Mouse (Mus musculus) lung, embryonic 14.5 days (tissue): ENCODE results near the gene Col1a2. TPM values are rescaled to one million over a fixed set of nuclear protein-coding genes. Genes with fewer than 3 reads are reported as not detected.

Experiments used
- ATAC-seq: fragments of 200-750 bp; cut with Nextera tagmentation; 2 replicates; pipeline ENCODE4 v1.8.0; 2017; ENCODE audit warnings: mild to moderate bottlenecking, moderate TSS enrichment, moderate library complexity; ENCODE audit not compliant: insufficient read depth
- DNase-seq: peaks from one replicate; pipeline ENCODE4 v3.0.0-alpha.2; 2015
- H3K27ac ChIP-seq: fragments of 300-500 bp; sonication (generic); 2 replicates; pipeline ENCODE4 v1.5.1; 2014; ENCODE audit warnings: low read depth, mild to moderate bottlenecking, moderate library complexity
- H3K27me3 ChIP-seq: fragments of 300-500 bp; sonication (generic); 2 replicates; pipeline ENCODE4 v1.6.1; 2014; ENCODE audit warnings: low read length, control low read depth; ENCODE audit not compliant: insufficient read depth
- H3K36me3 ChIP-seq: fragments of 300-500 bp; sonication (generic); 2 replicates; pipeline ENCODE4 v1.6.1; 2014; ENCODE audit warnings: control low read depth; ENCODE audit not compliant: insufficient read depth
- H3K4me1 ChIP-seq: fragments of 300-500 bp; sonication (generic); 2 replicates; pipeline ENCODE4 v1.6.1; 2014; ENCODE audit warnings: antibody characterized with exemption, control low read depth; ENCODE audit not compliant: insufficient read depth
- H3K4me2 ChIP-seq: fragments of 300-500 bp; sonication (generic); 2 replicates; pipeline ENCODE4 v1.6.1; 2014; ENCODE audit warnings: mild to moderate bottlenecking
- H3K4me3 ChIP-seq: fragments of 300-500 bp; sonication (generic); 2 replicates; pipeline ENCODE4 v1.5.1; 2014; ENCODE audit warnings: low read depth, low read length
- H3K9ac ChIP-seq: fragments of 300-500 bp; sonication (generic); 2 replicates; pipeline ENCODE4 v1.6.1; 2014
- H3K9me3 ChIP-seq: fragments of 300-500 bp; sonication (generic); 2 replicates; pipeline ENCODE4 v1.6.1; 2016; ENCODE audit warnings: low read depth, low read length, control low read depth
- CTCF ChIP-seq: IDR thresholded peaks from 2 replicates; pipeline ENCODE4 v1.5.1; 2016; ENCODE audit warnings: antibody characterized with exemption, low read depth
- WGBS: fragments of 180-500 bp; shearing (Covaris S2); extraction: QIAGEN DNeasy Blood & Tissue Kit; methylation state at CpG from one replicate; pipeline ENCODE4 v1.1.7; 2014; 5-methylcytosine and 5-hydroxymethylcytosine counted together
- polyA plus RNA-seq: library from polyadenylated mRNA; unstranded; fragments of >200 nt; fragmentation: Nextera tagmentation; extraction: Ambion mirVana; gene quantifications from 2 replicates; pipeline ENCODE4 v1.2.1, GENCODE M21; 2014

Col1a2 gene
- polyA plus RNA-seq, 1 experiment from 2014 or later = 626 TPM

DNA sequence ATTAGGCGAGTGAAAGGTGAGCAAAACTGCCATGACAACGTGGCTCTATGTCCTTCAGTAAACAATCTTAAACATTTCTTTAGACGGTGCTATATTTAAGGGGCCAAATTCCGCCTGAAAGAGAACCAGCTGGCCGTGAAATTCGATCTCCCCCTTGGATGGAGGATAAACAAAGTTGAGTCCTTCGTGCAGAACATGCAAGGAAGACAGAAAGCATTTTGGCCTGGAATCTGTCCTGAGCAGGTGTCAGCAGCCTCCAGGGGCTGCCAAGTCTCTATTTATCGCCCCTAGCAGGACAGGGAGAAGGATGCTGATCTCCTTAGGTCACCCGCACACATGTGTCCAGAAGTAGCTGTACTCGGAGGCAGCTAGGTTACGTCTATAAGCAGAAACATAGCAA lies 56.5 kb downstream of the Col1a2 start:
- peak; percentile 82 for DNase-seq
- Histone ChIP-seq H3K9ac (no peak overlapping the region), H3K4me1 (peaks cover 10% of the 10 kb centered on the region), H3K27ac (peak overlapping the region; percentile 14; the same call in 1 of the 2 replicates), H3K27me3 (no peaks in the 10 kb centered on the region), H3K4me3 (no peak overlapping the region), H3K36me3 (no peaks in the 10 kb centered on the region), H3K9me3 (no peaks in the 10 kb centered on the region), H3K4me2 (no peak overlapping the region; the same call in 1 of the 2 replicates)
- 8% methylated on average over 11 of the region's 11 CpGs for WGBS
- peak; percentile 65 for ATAC-seq
- TF ChIP-seq CTCF = no peak

DNA sequence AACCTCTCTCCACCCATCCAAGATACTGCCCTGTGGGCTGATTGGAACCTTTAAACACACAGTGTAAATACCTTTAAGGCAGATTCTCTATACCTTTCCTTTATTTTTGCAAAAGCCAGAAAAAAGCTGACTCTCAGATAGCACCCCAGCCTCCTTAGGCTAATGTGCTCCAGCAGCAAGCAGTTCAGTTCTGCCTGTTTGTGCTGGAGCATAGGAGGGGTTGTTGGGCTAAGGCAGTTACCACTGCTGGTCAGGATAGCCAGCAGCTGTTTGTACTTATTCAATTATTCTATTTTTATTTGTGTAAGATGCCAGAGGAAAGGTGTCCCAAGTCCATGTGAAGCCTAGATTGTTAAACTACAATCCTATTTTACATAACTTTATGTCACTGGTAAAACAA lies 57.0 kb downstream of the Col1a2 start:
- no peak overlapping the region; the same call in 1 of the 2 replicates for H3K4me2 ChIP-seq
- no peak for DNase-seq
- H3K27ac ChIP-seq = peak overlapping the region; percentile 14; the same call in 1 of the 2 replicates
- ATAC-seq = peak; percentile 23; the same call in 1 of the 2 replicates
- no peak for TF ChIP-seq CTCF
- no peaks in the 10 kb centered on the region for H3K9me3 ChIP-seq
- no peak overlapping the region for H3K4me3 ChIP-seq
- H3K27me3 ChIP-seq = no peaks in the 10 kb centered on the region
- H3K4me1 ChIP-seq = peaks cover 10% of the 10 kb centered on the region
- no peak overlapping the region for H3K9ac ChIP-seq
- no peaks in the 10 kb centered on the region for H3K36me3 ChIP-seq

DNA sequence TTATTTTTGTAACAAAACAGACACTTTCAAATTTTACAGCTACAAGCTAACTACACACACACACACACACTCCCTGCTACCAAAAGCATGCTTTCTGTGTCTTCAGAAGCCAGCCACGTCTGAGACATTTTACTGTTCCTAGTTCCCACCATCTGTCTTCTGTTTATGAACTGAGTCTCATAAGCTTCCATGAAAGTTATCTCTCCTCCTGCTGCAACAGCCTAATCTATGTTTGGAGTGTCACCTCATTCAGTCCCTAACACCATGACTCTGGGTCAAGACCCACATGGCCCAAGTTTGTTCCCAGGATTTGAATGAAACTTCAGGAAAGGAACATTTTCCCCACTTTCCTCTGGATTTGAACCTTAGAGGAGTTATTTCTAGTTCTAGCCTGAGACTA lies 57.8 kb downstream of the Col1a2 start:
- DNase-seq (peak; percentile 75), ATAC-seq (peak; percentile 50; the same call in 1 of the 2 replicates)
- TF ChIP-seq CTCF = no peak

DNA sequence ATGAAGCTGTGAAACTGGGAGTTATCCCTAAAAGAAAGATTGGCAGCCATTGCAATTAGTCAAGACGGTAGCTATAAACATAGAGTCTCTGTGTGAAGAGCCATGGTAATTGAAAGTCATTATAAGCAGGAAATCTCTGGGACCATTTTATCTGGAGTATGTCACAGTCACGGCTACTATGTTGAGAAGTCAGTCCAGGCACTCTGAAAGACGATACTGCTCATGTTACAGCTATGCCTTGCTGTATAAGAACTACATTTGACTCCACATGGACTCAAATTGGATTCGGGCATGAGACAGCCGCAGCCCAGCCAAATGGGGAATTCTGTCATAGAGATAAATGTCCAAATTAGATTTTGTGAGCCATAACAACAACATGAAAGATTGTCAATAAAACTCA lies 58.9 kb downstream of the Col1a2 start:
- Histone ChIP-seq H3K4me1 (peaks cover 10% of the 10 kb centered on the region), H3K4me2 (no peak overlapping the region), H3K9ac (no peak overlapping the region), H3K4me3 (no peak overlapping the region), H3K27ac (no peak overlapping the region), H3K9me3 (no peaks in the 10 kb centered on the region), H3K36me3 (no peaks in the 10 kb centered on the region), H3K27me3 (no peaks in the 10 kb centered on the region)
- 59% methylated on average over 5 of the region's 5 CpGs for WGBS
- no peak for TF ChIP-seq CTCF
- no peak for DNase-seq
- ATAC-seq = no peak

More for the DNA sequence above, 57.8 kb downstream of the Col1a2 start:
- Histone ChIP-seq H3K4me2 (no peak overlapping the region), H3K36me3 (no peaks in the 10 kb centered on the region), H3K9ac (no peak overlapping the region), H3K27ac (0 out of 2 replicates have a peak overlapping the region, but pooled peaks have one; percentile 10), H3K9me3 (no peaks in the 10 kb centered on the region), H3K4me3 (no peak overlapping the region), H3K4me1 (peaks cover 10% of the 10 kb centered on the region), H3K27me3 (no peaks in the 10 kb centered on the region)
- 41% methylated on average over 1 of the region's 1 CpGs for WGBS

DNA sequence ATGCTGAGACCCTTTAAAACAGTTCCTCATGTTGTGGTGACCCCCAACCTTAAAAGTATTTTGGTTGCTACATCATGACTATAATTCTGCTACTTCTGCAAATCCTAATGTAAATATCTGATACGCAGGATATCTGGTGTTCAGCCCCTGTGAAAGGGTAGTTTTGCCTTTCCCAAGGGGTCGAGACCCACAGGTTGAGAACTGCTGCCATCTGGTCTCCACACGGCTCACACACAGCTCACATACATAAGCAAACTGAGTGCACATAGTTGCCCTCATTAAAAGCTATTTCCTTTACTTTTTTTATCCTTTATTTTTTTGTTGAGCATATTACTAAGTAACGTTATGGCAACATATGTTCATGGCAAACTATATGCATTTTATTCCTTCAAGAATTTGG lies 65.8 kb downstream of the Col1a2 start:
- no peak for ATAC-seq
- no peaks in the 10 kb centered on the region for H3K9me3 ChIP-seq
- no peak overlapping the region for H3K27ac ChIP-seq
- H3K36me3 ChIP-seq = no peaks in the 10 kb centered on the region
- WGBS = 45% methylated on average over 4 of the region's 4 CpGs
- no peaks in the 10 kb centered on the region for H3K27me3 ChIP-seq
- no peak for TF ChIP-seq CTCF
- H3K4me1 ChIP-seq = no peaks in the 10 kb centered on the region
- H3K4me3 ChIP-seq = no peak overlapping the region
- H3K9ac ChIP-seq = no peak overlapping the region
- DNase-seq = no peak
- H3K4me2 ChIP-seq = no peak overlapping the region

DNA sequence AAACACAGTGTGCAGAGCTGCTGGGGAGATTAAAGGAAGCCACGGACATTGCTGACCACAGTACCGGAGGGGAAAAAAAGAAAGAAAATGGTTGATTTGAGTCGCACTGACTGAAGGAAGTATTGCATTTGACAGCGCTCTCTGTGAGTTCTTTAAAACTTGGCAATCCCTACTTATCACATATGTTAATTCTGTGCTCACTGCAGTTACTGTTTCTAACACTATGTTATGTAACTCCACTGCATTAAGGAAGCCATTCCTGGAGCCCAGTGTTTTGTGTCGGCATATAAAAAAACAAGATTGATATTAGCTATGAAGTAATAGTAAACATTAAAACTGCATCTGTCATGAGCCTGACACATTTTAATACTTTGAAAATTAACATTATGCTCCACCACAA lies 73.1 kb downstream of the Col1a2 start:
- H3K4me1 ChIP-seq = no peaks in the 10 kb centered on the region
- no peaks in the 10 kb centered on the region for H3K36me3 ChIP-seq
- no peaks in the 10 kb centered on the region for H3K9me3 ChIP-seq
- no peak overlapping the region for H3K4me3 ChIP-seq
- no peaks in the 10 kb centered on the region for H3K27me3 ChIP-seq
- no peak overlapping the region for H3K9ac ChIP-seq
- H3K4me2 ChIP-seq = no peak overlapping the region
- ATAC-seq (no peak), DNase-seq (peak; percentile 45)
- 41% methylated on average over 5 of the region's 5 CpGs for WGBS
- TF ChIP-seq CTCF = no peak
- no peak overlapping the region for H3K27ac ChIP-seq

DNA sequence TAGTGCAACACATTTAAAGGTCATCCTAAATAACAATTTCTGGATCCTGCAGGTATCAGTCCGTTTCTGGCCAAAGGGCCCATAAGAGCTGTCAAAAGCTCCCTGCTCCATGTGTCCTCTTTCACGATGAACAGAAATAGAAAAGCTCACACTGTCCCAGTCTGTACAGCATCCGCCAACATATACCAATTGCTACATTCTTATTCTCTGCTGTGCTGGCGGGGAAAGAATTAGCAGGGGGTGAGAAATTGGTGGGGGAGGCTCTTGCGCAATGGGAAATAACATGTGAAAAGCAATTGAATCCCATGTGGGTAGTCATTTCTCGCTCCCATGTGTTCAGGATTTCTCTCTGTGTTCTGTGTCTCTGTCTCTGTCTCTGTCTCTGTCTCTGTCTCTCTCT lies 73.7 kb downstream of the Col1a2 start:
- TF ChIP-seq CTCF = no peak
- ATAC-seq (no peak; the same call in 1 of the 2 replicates), DNase-seq (peak; percentile 23)
- Histone ChIP-seq H3K9ac (no peak overlapping the region), H3K27me3 (no peaks in the 10 kb centered on the region), H3K4me2 (no peak overlapping the region), H3K9me3 (no peaks in the 10 kb centered on the region), H3K4me1 (no peaks in the 10 kb centered on the region), H3K4me3 (no peak overlapping the region), H3K27ac (no peak overlapping the region), H3K36me3 (no peaks in the 10 kb centered on the region)
- WGBS = 77% methylated on average over 6 of the region's 6 CpGs

DNA sequence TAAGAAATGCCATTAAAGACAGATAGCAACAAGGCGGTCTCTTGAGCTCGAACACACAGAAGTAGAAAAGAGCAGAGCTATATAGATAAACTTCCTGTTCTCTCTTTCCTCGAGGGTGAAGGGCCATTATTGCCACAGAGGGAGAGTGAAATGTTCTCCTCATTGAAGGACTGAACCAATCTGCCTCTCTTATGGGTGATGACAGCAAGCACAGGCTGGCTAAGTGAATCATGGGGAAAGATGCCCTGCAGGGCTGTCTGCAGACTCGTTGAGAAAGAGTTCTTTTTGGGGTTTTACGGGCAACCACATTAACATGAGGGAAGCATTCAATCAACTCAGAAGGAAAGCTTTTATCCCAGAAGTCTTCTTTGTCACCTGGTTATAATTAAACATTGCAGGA lies 75.0 kb downstream of the Col1a2 start:
- TF ChIP-seq CTCF = no peak
- no peak overlapping the region for H3K4me3 ChIP-seq

More for the DNA sequence above, 75.0 kb downstream of the Col1a2 start:
- ATAC-seq (no peak), DNase-seq (no peak)
- H3K4me2 ChIP-seq = no peak overlapping the region
- H3K9me3 ChIP-seq = no peaks in the 10 kb centered on the region
- H3K27me3 ChIP-seq = no peaks in the 10 kb centered on the region
- H3K36me3 ChIP-seq = no peaks in the 10 kb centered on the region
- no peak overlapping the region for H3K27ac ChIP-seq
- no peak overlapping the region for H3K9ac ChIP-seq
- H3K4me1 ChIP-seq = no peaks in the 10 kb centered on the region
- 49% methylated on average over 5 of the region's 5 CpGs for WGBS
